In the genomic region with DNA sequence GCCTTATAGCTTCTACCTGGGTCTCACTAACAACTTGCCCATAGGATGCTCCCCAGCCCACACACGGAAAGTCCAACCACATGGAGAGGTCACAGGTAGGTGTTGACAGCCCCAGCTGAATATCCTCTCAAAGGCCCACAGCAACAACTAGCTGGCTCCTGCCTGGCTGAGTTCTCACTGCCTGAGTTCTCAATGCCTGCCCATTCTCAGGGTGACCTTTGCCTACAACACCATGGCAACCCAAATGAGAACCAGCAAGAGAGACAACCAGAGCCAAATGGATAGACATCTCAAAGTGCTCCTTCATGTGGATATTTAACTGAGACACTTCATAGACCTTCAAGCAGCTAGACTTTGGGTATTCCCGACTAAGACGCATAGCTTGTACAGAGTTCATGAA, we compare ENCODE assay signal across 19 mouse cellular contexts. TPM values are rescaled to one million over a fixed set of nuclear protein-coding genes. Genes with fewer than 3 reads are reported as not detected.
"Had no signal": no experiment of that assay in that cellular context is flagged by ENCODE, and none has a peak within 500 bp of the region (broad histone marks: within the 10 kb centered on the region; RNA-seq: fewer than 3 reads in every experiment).

No protein-coding gene starts in this region.

- H3K9me3 ChIP-seq: midbrain, embryonic 12.5 days; neural tube, embryonic 13.5 days; neural tube, embryonic 15.5 days had no signal

- H3K4me2 ChIP-seq: lung, embryonic 14.5 days; midbrain, embryonic 12.5 days; neural tube, embryonic 13.5 days; neural tube, embryonic 15.5 days had no signal

- DNase-seq: lung, adult 18-20 months; lung, embryonic 14.5 days; lung, postnatal 10 days; lung, postnatal 4 days; midbrain, embryonic 14.5 days; retina, postnatal 1 day; right cerebral cortex, adult 18-20 months; right cerebral cortex, postnatal 25 days; right cerebral cortex, postnatal 4 days; spleen, adult 18-20 months; thymus, adult 18-20 months; thymus, postnatal 14 days; thymus, postnatal 36 days had no signal

- H3K27me3 ChIP-seq: midbrain, embryonic 12.5 days; neural tube, embryonic 13.5 days; neural tube, embryonic 15.5 days had no signal

- H3K36me3 ChIP-seq: midbrain, embryonic 10.5 days; midbrain, embryonic 12.5 days; neural tube, embryonic 13.5 days; neural tube, embryonic 15.5 days had no signal

- H3K4me3 ChIP-seq: midbrain, embryonic 10.5 days; midbrain, embryonic 12.5 days; myocyte; neural tube, embryonic 13.5 days; neural tube, embryonic 15.5 days had no signal

- H3K27ac ChIP-seq: midbrain, embryonic 10.5 days; midbrain, embryonic 12.5 days; neural tube, embryonic 13.5 days; neural tube, embryonic 15.5 days had no signal

- H3K4me1 ChIP-seq: midbrain, embryonic 10.5 days; midbrain, embryonic 12.5 days; neural tube, embryonic 13.5 days; neural tube, embryonic 15.5 days had no signal

- H3K9ac ChIP-seq: lung, embryonic 14.5 days; midbrain, embryonic 12.5 days; neural tube, embryonic 13.5 days; neural tube, embryonic 15.5 days had no signal

- ATAC-seq: midbrain, embryonic 16.5 days had no signal

RNA-seq across cellular contexts. Expression of gene Gdf10, which starts 55.7 kb away (rescaled TPM):
- polyA plus RNA-seq: myocyte had no signal
